Mouse (Mus musculus): ENCODE measurements around the gene Plcb3. TPM values are rescaled to one million over a fixed set of nuclear protein-coding genes. Genes with fewer than 3 reads are reported as not detected.

The Plcb3 gene
- polyA plus RNA-seq, 1 experiment from 2014 or later, result 47.4 TPM

DNA sequence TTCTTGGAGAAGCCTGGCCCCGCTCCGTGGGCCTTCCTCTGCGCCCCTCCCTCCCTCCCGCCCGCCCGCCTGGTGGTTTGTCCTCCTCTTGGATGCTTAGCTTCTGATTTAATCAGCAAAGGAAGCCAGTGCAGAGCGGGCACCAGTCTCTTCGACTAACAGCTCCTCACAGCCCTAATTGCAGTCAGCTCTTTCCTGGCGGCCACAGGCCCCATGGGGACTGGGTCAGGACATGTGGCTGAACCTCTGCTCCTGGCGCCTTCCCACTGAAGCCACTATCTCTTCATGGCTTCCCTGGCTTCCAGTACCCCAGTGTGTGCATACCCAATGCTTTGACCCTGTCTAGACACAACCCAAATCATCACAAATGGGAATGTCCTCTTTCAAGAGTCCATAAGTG lies 19.8 kb downstream of the Plcb3 start:
- Histone ChIP-seq H3K36me3 (peaks cover 67% of the 10 kb centered on the region), H3K4me2 (replicated peaks) (no peak overlapping the region), H3K27me3 (no peaks in the 10 kb centered on the region), H3K9me3 (no peaks in the 10 kb centered on the region), H3K9ac (no peak overlapping the region), H3K4me3 (no peak overlapping the region), H3K27ac (no peak overlapping the region), H3K4me1 (peaks cover 10% of the 10 kb centered on the region)
- no peak for ATAC-seq (ENCODE audit: insufficient number of reproducible peaks, insufficient read depth, low FRiP score, low TSS enrichment)
- WGBS, result 82% methylated on average over 10 of the region's 10 CpGs

DNA sequence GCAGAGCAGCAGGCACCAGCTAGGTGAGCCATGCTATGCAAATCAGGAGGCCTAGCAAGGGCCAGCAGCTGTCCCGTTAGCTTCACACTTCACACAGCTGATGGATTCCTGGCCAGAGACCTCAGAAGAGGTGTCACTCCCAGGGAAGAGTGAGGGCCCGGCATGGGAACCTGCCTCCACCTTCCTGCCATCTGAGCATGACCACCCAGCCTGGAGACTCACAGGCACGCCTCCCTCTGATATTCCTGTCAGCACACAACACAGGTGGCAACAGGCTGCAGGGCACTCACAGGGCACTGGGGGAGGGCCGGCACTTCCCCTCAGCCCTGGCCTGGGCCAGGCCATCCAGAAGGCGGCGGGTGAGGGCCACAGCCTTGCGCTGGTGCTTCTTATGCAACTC lies 20.8 kb downstream of the Plcb3 start:
- H3K9me3 ChIP-seq, result no peaks in the 10 kb centered on the region
- H3K4me1 ChIP-seq, result peaks cover 10% of the 10 kb centered on the region
- no peak overlapping the region; the same call in 1 of the 2 replicates for H3K9ac ChIP-seq
- no peak overlapping the region for H3K27ac ChIP-seq
- H3K4me3 ChIP-seq, result no peak overlapping the region
- 85% methylated on average over 7 of the region's 7 CpGs for WGBS
- no peak overlapping the region for H3K4me2 ChIP-seq (replicated peaks)
- H3K36me3 ChIP-seq, result peaks cover 64% of the 10 kb centered on the region
- no peak for ATAC-seq (ENCODE audit: insufficient number of reproducible peaks, insufficient read depth, low FRiP score, low TSS enrichment)
- H3K27me3 ChIP-seq, result no peaks in the 10 kb centered on the region

- Histone ChIP-seq H3K27me3 (no peaks in the 10 kb centered on the region), H3K27ac (no peak overlapping the region), H3K4me2 (replicated peaks) (no peak overlapping the region), H3K4me1 (peaks cover 16% of the 10 kb centered on the region), H3K9me3 (no peaks in the 10 kb centered on the region), H3K36me3 (peaks cover 50% of the 10 kb centered on the region), H3K9ac (no peak overlapping the region), H3K4me3 (no peak overlapping the region)
- WGBS, result 67% methylated on average over 9 of the region's 9 CpGs
- no peak for ATAC-seq (ENCODE audit: insufficient number of reproducible peaks, insufficient read depth, low FRiP score, low TSS enrichment)
Measured at GRCm38 (mm10) chr19:6954046-6954445, 22.2 kb downstream of the Plcb3 start.

- Histone ChIP-seq H3K4me3 (peak overlapping the region; percentile 61), H3K36me3 (peaks cover 41% of the 10 kb centered on the region), H3K4me1 (peaks cover 16% of the 10 kb centered on the region), H3K4me2 (replicated peaks) (peak overlapping the region; percentile 93), H3K9me3 (no peaks in the 10 kb centered on the region), H3K27ac (peak overlapping the region; percentile 98; the same call in 1 of the 2 replicates), H3K9ac (peak overlapping the region; percentile 77; the same call in 1 of the 2 replicates), H3K27me3 (no peaks in the 10 kb centered on the region)
- WGBS, result 10% methylated on average over 3 of the region's 3 CpGs
- ATAC-seq (ENCODE audit: insufficient number of reproducible peaks, insufficient read depth, low FRiP score, low TSS enrichment), result no peak
Measured at GRCm38 (mm10) chr19:6952712-6953037, 23.6 kb downstream of the Plcb3 start.

GRCm38 (mm10) chr19:6951994-6952711 lies 24.1 kb downstream of the Plcb3 start:
- Histone ChIP-seq H3K9me3 (no peaks in the 10 kb centered on the region), H3K9ac (peak overlapping the region; percentile 77), H3K27me3 (no peaks in the 10 kb centered on the region), H3K27ac (peak overlapping the region; percentile 98), H3K4me3 (peak overlapping the region; percentile 61), H3K36me3 (peaks cover 36% of the 10 kb centered on the region), H3K4me2 (replicated peaks) (peak overlapping the region; percentile 93), H3K4me1 (peaks cover 16% of the 10 kb centered on the region)
- 2% methylated on average over 31 of the region's 31 CpGs for WGBS
- no peak for ATAC-seq (ENCODE audit: insufficient number of reproducible peaks, insufficient read depth, low FRiP score, low TSS enrichment)

DNA sequence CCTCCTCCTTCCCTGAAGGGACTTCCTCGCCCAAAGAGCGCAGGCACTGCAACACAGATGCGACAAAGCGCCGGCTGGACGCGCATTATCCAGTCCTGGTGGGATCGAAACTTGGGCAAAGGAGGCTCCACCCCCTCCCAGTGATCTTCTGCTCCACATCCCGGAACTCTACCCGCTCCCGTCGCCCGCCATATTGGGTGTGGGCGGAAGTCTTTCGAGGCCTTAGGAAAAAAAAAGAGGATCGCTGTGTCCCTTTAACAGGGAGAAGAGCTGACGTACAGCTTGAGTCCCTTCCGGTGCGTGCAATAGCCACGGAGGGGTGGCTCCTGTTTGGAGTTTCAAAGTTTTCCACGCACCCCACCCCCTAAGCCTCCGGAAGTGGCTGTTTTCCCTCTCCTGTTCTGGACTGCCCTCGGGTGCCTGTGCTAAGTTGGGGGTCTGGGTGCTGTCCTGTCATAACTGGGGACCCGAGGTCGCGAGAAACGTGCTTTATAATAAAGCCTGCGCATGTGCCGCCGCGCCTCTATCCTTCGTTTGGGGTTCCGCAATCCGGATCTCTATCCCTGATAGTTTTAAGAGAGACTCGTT lies 24.8 kb downstream of the Plcb3 start:
- peak; percentile 77 for ATAC-seq (ENCODE audit: insufficient number of reproducible peaks, insufficient read depth, low FRiP score, low TSS enrichment)
- Histone ChIP-seq H3K27ac (peak overlapping the region; percentile 98), H3K27me3 (no peaks in the 10 kb centered on the region)

GRCm38 (mm10) chr19:6950613-6951153 lies 25.6 kb downstream of the Plcb3 start:
- no peaks in the 10 kb centered on the region for H3K27me3 ChIP-seq
- peak; percentile 61 for ATAC-seq (ENCODE audit: insufficient number of reproducible peaks, insufficient read depth, low FRiP score, low TSS enrichment)
- H3K9ac ChIP-seq, result peak overlapping the region; percentile 77
- peak overlapping the region; percentile 61 for H3K4me3 ChIP-seq
- H3K36me3 ChIP-seq, result peaks cover 32% of the 10 kb centered on the region
- peak overlapping the region; percentile 93 for H3K4me2 ChIP-seq (replicated peaks)
- H3K9me3 ChIP-seq, result no peaks in the 10 kb centered on the region
- H3K27ac ChIP-seq, result peak overlapping the region; percentile 98
- under 1% methylated on average over 28 of the region's 28 CpGs for WGBS
- peaks cover 16% of the 10 kb centered on the region for H3K4me1 ChIP-seq

More for the DNA sequence above, 24.8 kb downstream of the Plcb3 start:
- Histone ChIP-seq H3K9me3 (no peaks in the 10 kb centered on the region), H3K9ac (peak overlapping the region; percentile 77), H3K4me2 (replicated peaks) (peak overlapping the region; percentile 93), H3K36me3 (peaks cover 32% of the 10 kb centered on the region), H3K4me1 (peaks cover 16% of the 10 kb centered on the region), H3K4me3 (peak overlapping the region; percentile 61)
- WGBS, result under 1% methylated on average over 35 of the region's 35 CpGs

DNA sequence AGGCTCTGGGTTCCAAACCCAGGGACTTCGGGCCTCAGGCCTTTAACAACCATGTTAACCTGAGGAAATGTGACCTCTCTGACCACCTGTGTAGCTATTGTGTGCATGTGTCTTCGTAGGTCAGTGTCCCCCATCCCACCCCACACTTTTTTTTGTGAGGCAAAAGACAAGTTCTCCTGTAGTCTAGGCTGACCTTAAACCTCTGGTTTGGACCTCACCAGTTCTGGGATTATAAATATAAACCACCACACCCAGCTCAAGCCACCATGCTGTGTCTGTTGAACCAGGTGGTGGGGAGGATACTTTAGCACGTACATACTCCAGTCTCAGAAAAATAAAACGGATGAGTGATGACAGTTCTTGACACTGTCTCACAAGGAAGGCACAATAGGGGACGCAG lies 26.3 kb downstream of the Plcb3 start:
- Histone ChIP-seq H3K27ac (0 out of 2 replicates have a peak overlapping the region, but pooled peaks have one; percentile 23), H3K4me1 (peaks cover 16% of the 10 kb centered on the region), H3K27me3 (no peaks in the 10 kb centered on the region), H3K36me3 (peaks cover 26% of the 10 kb centered on the region), H3K9ac (peak overlapping the region; percentile 77), H3K4me3 (peak overlapping the region; percentile 61), H3K9me3 (no peaks in the 10 kb centered on the region), H3K4me2 (replicated peaks) (peak overlapping the region; percentile 93)
- WGBS, result 56% methylated on average over 5 of the region's 5 CpGs
- no peak for ATAC-seq (ENCODE audit: insufficient number of reproducible peaks, insufficient read depth, low FRiP score, low TSS enrichment)

DNA sequence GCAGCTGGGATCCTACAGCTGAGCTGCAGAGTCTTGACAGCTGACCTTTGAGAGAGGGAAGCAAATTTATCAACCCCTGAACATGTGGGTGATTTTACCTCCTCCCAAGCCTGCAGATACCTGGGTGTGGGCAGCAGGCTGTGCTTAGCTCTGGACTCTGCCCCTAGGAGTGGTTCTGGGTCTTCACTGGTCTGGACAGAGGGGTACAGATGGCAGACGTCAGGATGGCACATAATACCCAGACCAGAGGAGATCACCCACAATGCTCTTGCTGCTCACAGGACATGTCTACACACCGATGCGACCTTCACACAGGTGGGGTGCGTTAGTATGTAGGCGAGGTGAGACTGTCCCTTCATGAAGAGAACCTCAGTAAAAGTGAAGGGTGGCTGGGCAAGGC lies 26.7 kb downstream of the Plcb3 start:
- no peaks in the 10 kb centered on the region for H3K27me3 ChIP-seq
- peak overlapping the region; percentile 61; the same call in 1 of the 2 replicates for H3K4me3 ChIP-seq
- H3K4me1 ChIP-seq, result peaks cover 16% of the 10 kb centered on the region
- no peaks in the 10 kb centered on the region for H3K9me3 ChIP-seq
- H3K4me2 ChIP-seq (replicated peaks), result no peak overlapping the region
- 0 out of 2 replicates have a peak overlapping the region, but pooled peaks have one; percentile 77 for H3K9ac ChIP-seq
- H3K36me3 ChIP-seq, result peaks cover 22% of the 10 kb centered on the region
- no peak for ATAC-seq (ENCODE audit: insufficient number of reproducible peaks, insufficient read depth, low FRiP score, low TSS enrichment)
- WGBS, result 87% methylated on average over 5 of the region's 5 CpGs
- 0 out of 2 replicates have a peak overlapping the region, but pooled peaks have one; percentile 23 for H3K27ac ChIP-seq

- WGBS, result 79% methylated on average over 4 of the region's 4 CpGs
- H3K36me3 ChIP-seq, result peaks cover 11% of the 10 kb centered on the region
- no peaks in the 10 kb centered on the region for H3K9me3 ChIP-seq
- peaks cover 16% of the 10 kb centered on the region for H3K4me1 ChIP-seq
- H3K27ac ChIP-seq, result no peak overlapping the region
- H3K27me3 ChIP-seq, result no peaks in the 10 kb centered on the region
- no peak overlapping the region for H3K4me3 ChIP-seq
- H3K9ac ChIP-seq, result no peak overlapping the region
- no peak overlapping the region for H3K4me2 ChIP-seq (replicated peaks)
- ATAC-seq (ENCODE audit: insufficient number of reproducible peaks, insufficient read depth, low FRiP score, low TSS enrichment), result no peak
Measured at GRCm38 (mm10) chr19:6948186-6948585, 28.1 kb downstream of the Plcb3 start.

- Histone ChIP-seq H3K4me3 (no peak overlapping the region), H3K9ac (no peak overlapping the region), H3K27me3 (no peaks in the 10 kb centered on the region), H3K4me1 (peaks cover 17% of the 10 kb centered on the region), H3K36me3 (peaks cover 11% of the 10 kb centered on the region), H3K9me3 (no peaks in the 10 kb centered on the region), H3K4me2 (replicated peaks) (no peak overlapping the region), H3K27ac (no peak overlapping the region)
- 52% methylated on average over 4 of the region's 4 CpGs for WGBS
- no peak for ATAC-seq (ENCODE audit: insufficient number of reproducible peaks, insufficient read depth, low FRiP score, low TSS enrichment)
Measured at GRCm38 (mm10) chr19:6947742-6948141, 28.5 kb downstream of the Plcb3 start.

DNA sequence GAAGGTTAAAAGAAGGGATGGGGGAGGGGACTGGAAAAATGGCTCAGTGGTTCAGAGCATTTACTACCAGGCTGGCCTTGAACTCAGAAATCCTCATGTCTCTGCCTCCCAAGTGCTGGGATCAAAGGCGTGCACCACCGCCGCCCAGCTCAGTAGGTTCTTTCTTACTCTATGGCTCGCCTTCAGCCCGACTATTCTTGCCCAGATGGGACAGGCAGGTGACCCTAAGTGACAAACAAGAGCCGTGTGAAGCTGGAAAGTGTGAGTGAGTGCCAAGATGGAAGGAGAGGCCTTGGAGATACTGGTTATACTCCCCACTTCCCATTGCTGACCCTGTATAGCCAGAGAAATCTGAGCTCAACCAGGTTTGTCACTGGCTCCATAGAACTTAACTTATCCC lies 32.6 kb downstream of the Plcb3 start:
- Histone ChIP-seq H3K9me3 (no peaks in the 10 kb centered on the region), H3K9ac (no peak overlapping the region), H3K36me3 (peaks cover 11% of the 10 kb centered on the region), H3K27ac (no peak overlapping the region), H3K4me2 (replicated peaks) (no peak overlapping the region), H3K4me3 (no peak overlapping the region), H3K27me3 (no peaks in the 10 kb centered on the region), H3K4me1 (peaks cover 16% of the 10 kb centered on the region)
- 96% methylated on average over 6 of the region's 6 CpGs for WGBS
- ATAC-seq (ENCODE audit: insufficient number of reproducible peaks, insufficient read depth, low FRiP score, low TSS enrichment), result no peak
